Mouse (Mus musculus): ENCODE measurements around the gene Zmynd10. TPM values are rescaled to one million over a fixed set of nuclear protein-coding genes. Genes with fewer than 3 reads are reported as not detected.

The Zmynd10 gene
- total and polyA plus RNA-seq, 2 experiments = 0.10 to 0.28 TPM

GRCm38 (mm10) chr9:107594281-107595062, 47.4 kb downstream of the Zmynd10 start:
- H3K36me3 ChIP-seq (ENCODE audit: control insufficient read depth, insufficient read depth, low read length) = peaks cover 4% of the 10 kb centered on the region; the same call in 1 of the 2 replicates
- no peak for TF ChIP-seq CTCF (IDR thresholded peaks at IDR 0.05; ENCODE audit: low read depth, low read length)
- no peak for TF ChIP-seq POLR2A (IDR thresholded peaks at IDR 0.05; ENCODE audit: extremely low read depth, insufficient read depth, low read length)

GRCm38 (mm10) chr9:107596619-107597569, 49.8 kb downstream of the Zmynd10 start:
- Histone ChIP-seq H3K27ac (replicated peaks; ENCODE audit: insufficient read depth, low read depth, low read length) (no peak overlapping the region), H3K4me1 (ENCODE audit: control insufficient read depth, insufficient read depth, low read length) (peaks cover 20% of the 10 kb centered on the region), H3K79me2 (ENCODE audit: control insufficient read depth, insufficient read depth, low read length) (no peaks in the 10 kb centered on the region), H3K9ac (ENCODE audit: low read depth, low read length) (no peak overlapping the region), H3K27me3 (ENCODE audit: control insufficient read depth, insufficient read depth, low read length) (no peaks in the 10 kb centered on the region), H3K36me3 (ENCODE audit: control insufficient read depth, insufficient read depth, low read length) (peaks cover 2% of the 10 kb centered on the region; the same call in 1 of the 2 replicates), H3K4me3 (ENCODE audit: insufficient read depth, low read depth, low read length) (no peak overlapping the region)
- no peak for TF ChIP-seq POLR2A (IDR thresholded peaks at IDR 0.05; ENCODE audit: extremely low read depth, insufficient read depth, low read length)
- TF ChIP-seq CTCF (IDR thresholded peaks at IDR 0.05; ENCODE audit: low read depth, low read length) = no peak
- WGBS = 89% methylated on average over 11 of the region's 11 CpGs
- DNase-seq (ENCODE audit: extremely low read depth, low read depth, low spot score) = no peak

More at GRCm38 (mm10) chr9:107594281-107595062, 47.4 kb downstream of the Zmynd10 start:
- no peaks in the 10 kb centered on the region for H3K79me2 ChIP-seq (ENCODE audit: control insufficient read depth, insufficient read depth, low read length)
- 83% methylated on average over 8 of the region's 8 CpGs for WGBS
- peaks cover 30% of the 10 kb centered on the region for H3K4me1 ChIP-seq (ENCODE audit: control insufficient read depth, insufficient read depth, low read length)
- no peaks in the 10 kb centered on the region for H3K27me3 ChIP-seq (ENCODE audit: control insufficient read depth, insufficient read depth, low read length)
- H3K9ac ChIP-seq (ENCODE audit: low read depth, low read length) = no peak overlapping the region
- no peak overlapping the region for H3K4me3 ChIP-seq (ENCODE audit: insufficient read depth, low read depth, low read length)
- no peak overlapping the region for H3K27ac ChIP-seq (replicated peaks; ENCODE audit: insufficient read depth, low read depth, low read length)
- no peak for DNase-seq (ENCODE audit: extremely low read depth, low read depth, low spot score)

GRCm38 (mm10) chr9:107598385-107598784, 51.3 kb downstream of the Zmynd10 start:
- H3K27ac ChIP-seq (replicated peaks; ENCODE audit: insufficient read depth, low read depth, low read length) = peak overlapping the region; percentile 47
- H3K4me3 ChIP-seq (ENCODE audit: insufficient read depth, low read depth, low read length) = peak overlapping the region; percentile 8; the same call in 1 of the 2 replicates
- no peaks in the 10 kb centered on the region for H3K79me2 ChIP-seq (ENCODE audit: control insufficient read depth, insufficient read depth, low read length)
- H3K4me1 ChIP-seq (ENCODE audit: control insufficient read depth, insufficient read depth, low read length) = peaks cover 16% of the 10 kb centered on the region
- H3K36me3 ChIP-seq (ENCODE audit: control insufficient read depth, insufficient read depth, low read length) = no peaks in the 10 kb centered on the region; the same call in 1 of the 2 replicates
- WGBS = 38% methylated on average over 5 of the region's 5 CpGs
- no peaks in the 10 kb centered on the region for H3K27me3 ChIP-seq (ENCODE audit: control insufficient read depth, insufficient read depth, low read length)
- TF ChIP-seq POLR2A (IDR thresholded peaks at IDR 0.05; ENCODE audit: extremely low read depth, insufficient read depth, low read length) (no peak), CTCF (IDR thresholded peaks at IDR 0.05; ENCODE audit: low read depth, low read length) (no peak)
- peak; percentile 79 for DNase-seq (ENCODE audit: extremely low read depth, low read depth, low spot score)
- H3K9ac ChIP-seq (ENCODE audit: low read depth, low read length) = peak overlapping the region; percentile 18

- Histone ChIP-seq H3K4me1 (ENCODE audit: control insufficient read depth, insufficient read depth, low read length) (peaks cover 10% of the 10 kb centered on the region; the same call in 1 of the 2 replicates), H3K4me3 (ENCODE audit: insufficient read depth, low read depth, low read length) (no peak overlapping the region), H3K27ac (replicated peaks; ENCODE audit: insufficient read depth, low read depth, low read length) (no peak overlapping the region), H3K79me2 (ENCODE audit: control insufficient read depth, insufficient read depth, low read length) (no peaks in the 10 kb centered on the region), H3K36me3 (ENCODE audit: control insufficient read depth, insufficient read depth, low read length) (no peaks in the 10 kb centered on the region), H3K9ac (ENCODE audit: low read depth, low read length) (no peak overlapping the region), H3K27me3 (ENCODE audit: control insufficient read depth, insufficient read depth, low read length) (no peaks in the 10 kb centered on the region)
- DNase-seq (ENCODE audit: extremely low read depth, low read depth, low spot score) = no peak
- WGBS = 88% methylated on average over 9 of the region's 9 CpGs
- TF ChIP-seq POLR2A (IDR thresholded peaks at IDR 0.05; ENCODE audit: extremely low read depth, insufficient read depth, low read length) (no peak), CTCF (IDR thresholded peaks at IDR 0.05; ENCODE audit: low read depth, low read length) (no peak)
These were observed 52.3 kb downstream of the Zmynd10 start for GRCm38 (mm10) chr9:107599433-107599832.

- Histone ChIP-seq H3K79me2 (ENCODE audit: control insufficient read depth, insufficient read depth, low read length) (no peaks in the 10 kb centered on the region), H3K9ac (ENCODE audit: low read depth, low read length) (no peak overlapping the region), H3K27me3 (ENCODE audit: control insufficient read depth, insufficient read depth, low read length) (no peaks in the 10 kb centered on the region), H3K36me3 (ENCODE audit: control insufficient read depth, insufficient read depth, low read length) (no peaks in the 10 kb centered on the region), H3K4me1 (ENCODE audit: control insufficient read depth, insufficient read depth, low read length) (peaks cover 10% of the 10 kb centered on the region; the same call in 1 of the 2 replicates), H3K4me3 (ENCODE audit: insufficient read depth, low read depth, low read length) (no peak overlapping the region), H3K27ac (replicated peaks; ENCODE audit: insufficient read depth, low read depth, low read length) (no peak overlapping the region)
- WGBS = 90% methylated on average over 14 of the region's 14 CpGs
- TF ChIP-seq POLR2A (IDR thresholded peaks at IDR 0.05; ENCODE audit: extremely low read depth, insufficient read depth, low read length) (no peak), CTCF (IDR thresholded peaks at IDR 0.05; ENCODE audit: low read depth, low read length) (no peak)
- no peak for DNase-seq (ENCODE audit: extremely low read depth, low read depth, low spot score)
These were observed 52.7 kb downstream of the Zmynd10 start for GRCm38 (mm10) chr9:107599842-107600241.
